ENCODE assay signal across 13 mouse cellular contexts in the genomic region with DNA sequence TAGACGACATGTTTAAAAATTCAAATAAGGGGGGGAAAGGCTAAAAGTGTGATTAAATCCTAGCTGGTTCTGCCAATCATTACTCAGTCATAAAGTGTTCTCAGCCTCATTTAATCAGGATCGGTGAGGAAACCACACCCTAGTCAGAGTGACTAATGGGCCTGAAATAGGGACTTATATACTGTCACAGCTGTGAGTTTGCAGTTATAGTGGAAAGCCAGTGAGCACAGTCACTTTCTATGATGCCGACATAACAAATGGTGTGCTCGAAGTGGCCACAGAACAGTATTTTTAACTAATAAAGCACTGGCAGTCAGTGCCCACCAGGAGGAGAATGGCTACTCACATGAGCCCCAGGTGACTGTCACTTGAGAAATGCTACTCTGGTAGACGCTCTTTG. TPM values are rescaled to one million over a fixed set of nuclear protein-coding genes. Genes with fewer than 3 reads are reported as not detected.
DNase-seq lines count a peak whose midpoint lies in the region; ATAC-seq and TF ChIP-seq lines count a peak whose summit lies in the region.
"Had no signal": no experiment of that assay in that cellular context is flagged by ENCODE, and none has a peak within 500 bp of the region (broad histone marks: within the 10 kb centered on the region; RNA-seq: fewer than 3 reads in every experiment).

No protein-coding gene starts in this region.

- H3K36me3 ChIP-seq in heart, adult 2 months (ENCODE audit: control insufficient read depth, insufficient read depth, low read length) = peaks cover 59% of the 10 kb centered on the region
- 0 out of 2 replicates have a peak, but pooled peaks cover 5% of the 10 kb centered on the region for H3K36me3 ChIP-seq in lung, postnatal 0 days (ENCODE audit: insufficient read depth, low read length)
- peaks cover 44% of the 10 kb centered on the region for H3K36me3 ChIP-seq in midbrain, embryonic 10.5 days

- intact Hi-C loops in heart, adult 2 months (cut with DNase I) = loop anchor here (10.0 kb wide), 1 partner anchor 350 kb away; no protein-coding TSS in a partner anchor
- intact Hi-C loops in heart, postnatal 36 days (cut with DNase I) = loop anchor here (10.0 kb wide), 1 partner anchor 350 kb away; no protein-coding TSS in a partner anchor

- peak; percentile 38 for TF ChIP-seq CTCF in heart, adult 2 months (IDR thresholded peaks at IDR 0.05)
- 0 out of 2 replicates have a peak, but pooled peaks have one; percentile 3 for TF ChIP-seq CTCF in lung, postnatal 0 days (IDR thresholded peaks at IDR 0.05)
- TF ChIP-seq CTCF in lung, adult 2 months (IDR thresholded peaks at IDR 0.05; ENCODE audit: insufficient read depth, low read length) = no peak

- no peak overlapping the region for H3K4me2 ChIP-seq in lung, postnatal 0 days (replicated peaks; ENCODE audit: low read depth, low read length)
- H3K4me2 ChIP-seq: embryonic facial prominence, embryonic 12.5 days; midbrain, embryonic 13.5 days had no signal

- H3K9ac ChIP-seq in heart, adult 2 months (ENCODE audit: low read depth, low read length) = no peak overlapping the region
- no peak overlapping the region for H3K9ac ChIP-seq in lung, postnatal 0 days (replicated peaks; ENCODE audit: low read depth)
- H3K9ac ChIP-seq: embryonic facial prominence, embryonic 12.5 days; midbrain, embryonic 13.5 days had no signal

- no peak for DNase-seq in heart, adult 2 months
- DNase-seq in heart, postnatal 36 days = no peak
- DNase-seq in lung, postnatal 0 days (ENCODE audit: low spot score) = peak; percentile 36
- DNase-seq in lung, adult 2 months = no peak
- no peak for DNase-seq in kidney, adult 9 months
- no peak for DNase-seq in midbrain, embryonic 10.5 days (ENCODE audit: low spot score)
- DNase-seq in urinary bladder, postnatal 10 days (ENCODE audit: low spot score) = no peak
- DNase-seq: adrenal gland, postnatal 10 days; kidney, postnatal 10 days had no signal

- WGBS in heart, adult 2 months = 21% methylated on average over 5 of the region's 5 CpGs
- 66% methylated on average over 5 of the region's 5 CpGs for WGBS in lung, postnatal 0 days
- WGBS in lung, adult 2 months = 36% methylated on average over 5 of the region's 5 CpGs
- 95% methylated on average over 5 of the region's 5 CpGs for WGBS in midbrain, embryonic 10.5 days

- ATAC-seq in lung, postnatal 0 days = peak; percentile 70; the same call in 1 of the 2 replicates
- ATAC-seq in megakaryocyte, adult 5-6 weeks (ENCODE audit: poor library complexity, severe bottlenecking) = peak; percentile 22
- ATAC-seq: midbrain, embryonic 13.5 days had no signal

- H3K79me2 ChIP-seq in heart, adult 2 months (replicated peaks; ENCODE audit: control insufficient read depth, insufficient read depth, low read length) = peaks cover 9% of the 10 kb centered on the region

- no peak for TF ChIP-seq POLR2A in heart, adult 2 months (IDR thresholded peaks at IDR 0.05; ENCODE audit: insufficient read depth, low read depth, low read length)
- TF ChIP-seq POLR2A in lung, adult 2 months (IDR thresholded peaks at IDR 0.05; ENCODE audit: borderline replicate concordance, extremely low read depth, low read depth, low read length) = no peak

- no peaks in the 10 kb centered on the region for H3K27me3 ChIP-seq in heart, adult 2 months (ENCODE audit: control insufficient read depth, insufficient read depth, low read length)
- H3K27me3 ChIP-seq in lung, postnatal 0 days (replicated peaks; ENCODE audit: insufficient read depth, low read length) = no peaks in the 10 kb centered on the region
- H3K27me3 ChIP-seq in midbrain, embryonic 10.5 days (ENCODE audit: low read depth, poor library complexity, severe bottlenecking) = no peaks in the 10 kb centered on the region
- H3K27me3 ChIP-seq: embryonic facial prominence, embryonic 12.5 days; midbrain, embryonic 13.5 days had no signal

- peak overlapping the region; percentile 41 for H3K27ac ChIP-seq in heart, adult 2 months
- no peak overlapping the region for H3K27ac ChIP-seq in lung, postnatal 0 days (ENCODE audit: low read length)
- no peak overlapping the region for H3K27ac ChIP-seq in midbrain, embryonic 10.5 days (replicated peaks)
- H3K27ac ChIP-seq: embryonic facial prominence, embryonic 12.5 days; limb, embryonic 10.5 days; midbrain, embryonic 13.5 days had no signal

- no peak for TF ChIP-seq EP300 in heart, adult 2 months (IDR thresholded peaks at IDR 0.05; ENCODE audit: insufficient read depth, low read depth, low read length)
- TF ChIP-seq EP300 in lung, postnatal 0 days (IDR thresholded peaks at IDR 0.05) = no peak

- no peak overlapping the region for H3K4me3 ChIP-seq in heart, adult 2 months
- H3K4me3 ChIP-seq in lung, postnatal 0 days (ENCODE audit: low read depth, low read length) = no peak overlapping the region
- no peak overlapping the region for H3K4me3 ChIP-seq in lung, adult 2 months (replicated peaks; ENCODE audit: extremely low read depth, low read depth, low read length)
- no peak overlapping the region for H3K4me3 ChIP-seq in midbrain, embryonic 10.5 days
- H3K4me3 ChIP-seq: embryonic facial prominence, embryonic 12.5 days; limb, embryonic 10.5 days; midbrain, embryonic 13.5 days had no signal

- H3K4me1 ChIP-seq in heart, adult 2 months (ENCODE audit: control insufficient read depth, insufficient read depth, low read length) = peaks cover 25% of the 10 kb centered on the region
- H3K4me1 ChIP-seq in lung, postnatal 0 days (ENCODE audit: insufficient read depth, low read depth, low read length) = peaks cover 12% of the 10 kb centered on the region
- H3K4me1 ChIP-seq in lung, adult 2 months (ENCODE audit: control insufficient read depth, insufficient read depth, low read length) = peaks cover 22% of the 10 kb centered on the region
- H3K4me1 ChIP-seq in midbrain, embryonic 10.5 days = peaks cover 17% of the 10 kb centered on the region

- no peaks in the 10 kb centered on the region for H3K9me3 ChIP-seq in lung, postnatal 0 days (ENCODE audit: low read length)
- H3K9me3 ChIP-seq in midbrain, embryonic 10.5 days (replicated peaks) = no peaks in the 10 kb centered on the region
- H3K9me3 ChIP-seq: embryonic facial prominence, embryonic 12.5 days; limb, embryonic 10.5 days; midbrain, embryonic 13.5 days had no signal

RNA-seq across cellular contexts. Expression of a gene that starts 7.1 kb away (rescaled TPM):
- total RNA-seq in heart, adult 2 months (2021) = 100 to 1,000 TPM; 243 to 262 TPM
- 71.4 and 114 TPM in 2 replicates for polyA plus RNA-seq in heart, adult 2 months (2012; rRNA removed)
- 100 to 1,000 TPM; 265 to 273 TPM for total RNA-seq in heart, postnatal 36 days (2021)
- 322 and 323 TPM in 2 replicates for polyA plus RNA-seq in lung, postnatal 0 days (2015; fragmentation: Nextera tagmentation; extraction: Ambion mirVana)
- polyA plus RNA-seq in lung, adult 2 months (2012; rRNA removed) = 119 and 134 TPM in 2 replicates
- total RNA-seq in megakaryocyte, adult 5-6 weeks (2015) = 654 and 710 TPM in 2 replicates
- total RNA-seq in megakaryocyte, adult 5-6 weeks (2017) = 551 and 553 TPM in 2 replicates
- polyA plus RNA-seq in midbrain, embryonic 10.5 days (2016; fragmentation: Nextera tagmentation; extraction: Ambion mirVana) = 448 and 462 TPM in 2 replicates
